In genomic region chr3:102946861-102947260, GRCm38 (mm10) we compare ENCODE assay signal across 25 mouse cellular contexts. TPM values are rescaled to one million over a fixed set of nuclear protein-coding genes. Genes with fewer than 3 reads are reported as not detected.
A peak's percentile ranks its signal among the peaks of the same experiment; 100 is the strongest.
DNase-seq lines count a peak whose midpoint lies in the region; ATAC-seq and TF ChIP-seq lines count a peak whose summit lies in the region.
"Had no signal": no experiment of that assay in that cellular context is flagged by ENCODE, and none has a peak within 500 bp of the region (broad histone marks: within the 10 kb centered on the region; RNA-seq: fewer than 3 reads in every experiment).

No protein-coding gene starts in this region.

- H3K4me2 ChIP-seq in liver, embryonic 16.5 days (ENCODE audit: low read depth, low read length) = no peak overlapping the region
- peak overlapping the region; percentile 93 for H3K4me2 ChIP-seq in CH12.LX (ENCODE audit: insufficient read depth, low read depth, poor library complexity, severe bottlenecking)
- H3K4me2 ChIP-seq: forebrain, embryonic 12.5 days; hindbrain, embryonic 14.5 days had no signal

- no peaks in the 10 kb centered on the region for H3K79me2 ChIP-seq in CH12.LX (replicated peaks; ENCODE audit: control insufficient read depth, extremely low read depth, insufficient read depth, poor library complexity, severe bottlenecking)

- DNase-seq in liver (no peak), CH12.LX (ENCODE audit: extremely low read depth) (peak; percentile 96), R1 (ENCODE audit: low read depth, low spot score) (peak; percentile 35)
- no peak for DNase-seq in thymus, adult 18-20 months
- DNase-seq in left cerebral cortex, adult 9 months (ENCODE audit: low spot score in 2 of 2) = no peak
- DNase-seq: adrenal gland, adult 8-10 months; cerebellum, adult 11-12 months; cerebellum, postnatal 36 days; kidney, adult 2 months; kidney, postnatal 25 days had no signal

- TF ChIP-seq EP300 in CH12.LX (IDR thresholded peaks at IDR 0.05; ENCODE audit: low read length) = peak; percentile 69

- H3K36me3 ChIP-seq in liver, embryonic 16.5 days (ENCODE audit: control insufficient read depth, insufficient read depth) = no peaks in the 10 kb centered on the region
- no peaks in the 10 kb centered on the region for H3K36me3 ChIP-seq in CH12.LX (replicated peaks in 1 of 2; ENCODE audit: control insufficient read depth in 1 of 2, insufficient read depth in 1 of 2, low read length in 1 of 2)
- H3K36me3 ChIP-seq: forebrain, embryonic 12.5 days had no signal

- no peaks in the 10 kb centered on the region for H3K4me1 ChIP-seq in liver, embryonic 16.5 days (ENCODE audit: control insufficient read depth, low read depth, low read length)
- peaks cover 2 to 13% of the 10 kb centered on the region in 2 experiments; a peak in 2 of 4 replicates for H3K4me1 ChIP-seq in CH12.LX (ENCODE audit: control insufficient read depth in 1 of 2, insufficient read depth in 2 of 2)
- H3K4me1 ChIP-seq: forebrain, embryonic 12.5 days had no signal

- no peak overlapping the region for H3K9ac ChIP-seq in liver, embryonic 16.5 days (ENCODE audit: low read depth, low read length)
- H3K9ac ChIP-seq in CH12.LX (ENCODE audit: insufficient read depth, low read depth) = peak overlapping the region; percentile 53; the same call in 1 of the 2 replicates
- H3K9ac ChIP-seq: forebrain, embryonic 12.5 days; hindbrain, embryonic 14.5 days had no signal

- H3K27ac ChIP-seq in liver, embryonic 16.5 days (ENCODE audit: low read length) = no peak overlapping the region
- no peak overlapping the region for H3K27ac ChIP-seq in CH12.LX (ENCODE audit: insufficient read depth, low read depth)
- H3K27ac ChIP-seq: forebrain, embryonic 12.5 days; hindbrain, embryonic 14.5 days had no signal

- no peaks in the 10 kb centered on the region for H3K9me3 ChIP-seq in liver, embryonic 16.5 days (replicated peaks; ENCODE audit: control insufficient read depth, low read length)
- no peaks in the 10 kb centered on the region for H3K9me3 ChIP-seq in CH12.LX (replicated peaks; ENCODE audit: low read length)
- H3K9me3 ChIP-seq: forebrain, embryonic 12.5 days had no signal

- no peak for TF ChIP-seq RAD21 in CH12.LX (IDR thresholded peaks at IDR 0.05; ENCODE audit: low read depth, low read length)

- WGBS in liver, embryonic 16.5 days (ENCODE audit: insufficient replicate concordance) = 54% methylated on average over 5 of the region's 5 CpGs

- ATAC-seq in liver, embryonic 16.5 days (ENCODE audit: low read depth) = peak; percentile 41; the same call in 1 of the 2 replicates
- ATAC-seq in neutrophil, adult 5-6 weeks (ENCODE audit: extremely low read depth, insufficient number of reproducible peaks, low FRiP score, poor library complexity, severe bottlenecking) = peak; percentile 91
- ATAC-seq: midbrain, embryonic 16.5 days; Patski had no signal

- in situ Hi-C loops in CH12.LX (cut with MboI; ENCODE audit: low pct_ligation_motif_present, low pct_unique_long_range_greater_than_20kb, low sequenced_read_pairs) = no loop called here

- dilution Hi-C loops in CH12.LX (cut with MboI; ENCODE audit: extremely low pct_ligation_motif_present, extremely low pct_unique_long_range_greater_than_20kb, low sequenced_read_pairs) = no loop called here

- no peaks in the 10 kb centered on the region for H3K27me3 ChIP-seq in liver, embryonic 16.5 days (ENCODE audit: control insufficient read depth, insufficient read depth, low read depth, low read length)
- H3K27me3 ChIP-seq in CH12.LX (replicated peaks) = no peaks in the 10 kb centered on the region
- H3K27me3 ChIP-seq: forebrain, embryonic 12.5 days had no signal

- no peak overlapping the region for H3K4me3 ChIP-seq in liver, embryonic 16.5 days (ENCODE audit: low read depth, low read length)
- H3K4me3 ChIP-seq in CH12.LX (replicated peaks in 1 of 3; ENCODE audit: low read depth in 2 of 3, low read length in 2 of 3, poor library complexity in 1 of 3) = no peak overlapping the region
- H3K4me3 ChIP-seq: forebrain, embryonic 12.5 days had no signal

- no peak; the same call in 1 of the 2 replicates for TF ChIP-seq POLR2A in CH12.LX (IDR thresholded peaks at IDR 0.05; ENCODE audit: low read depth, low read length)

- TF ChIP-seq CTCF in CH12.LX (conservative IDR thresholded peaks at IDR 0.05 in 1 of 2, IDR thresholded peaks at IDR 0.05 in 1 of 2; ENCODE audit: low read depth in 2 of 2, low read length in 2 of 2) = no peak

TF ChIP-seq in CH12.LX, 34 proteins besides CTCF, POLR2A, EP300 and RAD21:
- peak; percentile 68 for TF ChIP-seq CHD2 (IDR thresholded peaks at IDR 0.05; ENCODE audit: low read length)
- no peak for TF ChIP-seq NELFE (IDR thresholded peaks at IDR 0.05; ENCODE audit: low read depth, low read length)
- 0 out of 2 replicates have a peak, but pooled peaks have one; percentile 22 for TF ChIP-seq BHLHE40 (IDR thresholded peaks at IDR 0.05; ENCODE audit: low read depth, low read length)
- 0 out of 2 replicates have a peak, but pooled peaks have one; percentile 2 for TF ChIP-seq MYC (IDR thresholded peaks at IDR 0.05; ENCODE audit: low read depth, low read length)
- 0 out of 2 replicates have a peak, but pooled peaks have one; percentile 28 for TF ChIP-seq MEF2A (IDR thresholded peaks at IDR 0.05; ENCODE audit: borderline replicate concordance, low read depth, low read length)
- peak; percentile 89 for TF ChIP-seq IRF4 (IDR thresholded peaks at IDR 0.05; ENCODE audit: low read depth, low read length)
- no peak for TF ChIP-seq USF2 (conservative IDR thresholded peaks at IDR 0.05; ENCODE audit: low read depth, low read length)
- TF ChIP-seq MAZ (IDR thresholded peaks at IDR 0.05; ENCODE audit: low read depth, low read length) = 0 out of 2 replicates have a peak, but pooled peaks have one; percentile 49

RNA-seq across cellular contexts. Expression of gene Sycp1, which starts 11.0 kb away (rescaled TPM):
- polyA plus RNA-seq in liver, embryonic 16.5 days (2015; fragmentation: Nextera tagmentation; extraction: Ambion mirVana) = not detected in 2 replicates
- total RNA-seq in CH12.LX (2012; rRNA removed) = not detected in 2 replicates
- total RNA-seq in CH12.LX (2014; rRNA removed) = not detected in 2 replicates
- polyA plus RNA-seq in CH12.LX (2012; ENCODE audit: insufficient read length, low read depth) = not detected in 2 replicates
- total RNA-seq in neutrophil, adult 5-6 weeks (2017) = not detected in 2 replicates
- total RNA-seq: adrenal gland, adult 8-10 months; layer of hippocampus, postnatal 14 days; left cerebral cortex, postnatal 25 days; liver, adult 2 months; megakaryocyte progenitor cell, adult 5-6 weeks had no signal
- polyA plus RNA-seq: brain, embryonic 14.5 days; forebrain, embryonic 12.5 days; gonadal fat pad, adult 2 months; heart, embryonic 14.5 days; hindbrain, embryonic 14.5 days; kidney, adult 2 months; liver, adult 2 months; midbrain, embryonic 16.5 days; neural tube, embryonic 11.5 days; Patski; stomach, embryonic 16.5 days had no signal

RNA-seq across cellular contexts. Expression of gene Nr1h5, which starts 17.1 kb away (rescaled TPM):
- polyA plus RNA-seq in liver, embryonic 16.5 days (2015; fragmentation: Nextera tagmentation; extraction: Ambion mirVana) = 2.4 and 3.0 TPM in 2 replicates
- total RNA-seq in CH12.LX (2012; rRNA removed) (not detected in 2 replicates), CH12.LX (2014; rRNA removed) (0.08 TPM in 1 of 2 replicates, not detected in the other)
- polyA plus RNA-seq in CH12.LX (2012; ENCODE audit: insufficient read length, low read depth) = 0.13 TPM in 1 of 2 replicates, not detected in the other
- total RNA-seq in neutrophil, adult 5-6 weeks (2017) = not detected in 2 replicates
- total RNA-seq: adrenal gland, adult 8-10 months; layer of hippocampus, postnatal 14 days; left cerebral cortex, postnatal 25 days; megakaryocyte progenitor cell, adult 5-6 weeks had no signal
- polyA plus RNA-seq: forebrain, embryonic 12.5 days; heart, embryonic 14.5 days had no signal

RNA-seq across cellular contexts. Expression of gene Sike1, which starts 48.6 kb away (rescaled TPM):
- 13.9 TPM in 2 replicates for polyA plus RNA-seq in liver, embryonic 16.5 days (2015; fragmentation: Nextera tagmentation; extraction: Ambion mirVana)
- total RNA-seq in CH12.LX (2012; rRNA removed) (15.3 and 20.9 TPM in 2 replicates), CH12.LX (2014; rRNA removed) (28.2 and 39.2 TPM in 2 replicates)
- 31.6 and 38.4 TPM in 2 replicates for polyA plus RNA-seq in CH12.LX (2012; ENCODE audit: insufficient read length, low read depth)
- total RNA-seq in neutrophil, adult 5-6 weeks (2017) = 85.5 and 92.5 TPM in 2 replicates

Comparison
In these comparisons a context has a peak if more than half of its experiments do, and no peak if none do; other contexts are left out.
1. DNase-seq: peak in CH12.LX (single experiment) and R1 (single experiment); none in liver (single experiment), thymus, adult 18-20 months (0 of 2) and left cerebral cortex, adult 9 months (0 of 2).